Mouse (Mus musculus): ENCODE measurements around the gene Sh3kbp1. TPM values are rescaled to one million over a fixed set of nuclear protein-coding genes. Genes with fewer than 3 reads are reported as not detected.

Gene Sh3kbp1
- polyA plus RNA-seq, 1 experiment from 2014 or later: 47.0 TPM

GRCm38 (mm10) chrX:159963925-159964324 is 336.9 kb downstream of the Sh3kbp1 start:
- Histone ChIP-seq H3K4me3 (no peak overlapping the region), H3K9ac (no peak overlapping the region), H3K4me2 (replicated peaks) (no peak overlapping the region), H3K36me3 (no peaks in the 10 kb centered on the region), H3K4me1 (no peaks in the 10 kb centered on the region), H3K9me3 (no peaks in the 10 kb centered on the region), H3K27me3 (replicated peaks) (no peaks in the 10 kb centered on the region), H3K27ac (no peak overlapping the region)
- WGBS: 90% methylated on average over 9 of the region's 9 CpGs
- no peak for ATAC-seq (ENCODE audit: low FRiP score, low read depth)

- no peaks in the 10 kb centered on the region for H3K36me3 ChIP-seq
- H3K27ac ChIP-seq: no peak overlapping the region
- H3K4me2 ChIP-seq (replicated peaks): no peak overlapping the region
- no peaks in the 10 kb centered on the region for H3K27me3 ChIP-seq (replicated peaks)
- no peaks in the 10 kb centered on the region for H3K9me3 ChIP-seq
- ATAC-seq (ENCODE audit: low FRiP score, low read depth): no peak
- 89% methylated on average over 2 of the region's 2 CpGs for WGBS
- H3K4me3 ChIP-seq: no peak overlapping the region
- no peak overlapping the region for H3K9ac ChIP-seq
- no peaks in the 10 kb centered on the region for H3K4me1 ChIP-seq
Observed at GRCm38 (mm10) chrX:159969025-159969424, 342.0 kb downstream of the Sh3kbp1 start.

GRCm38 (mm10) chrX:159971091-159971779 is 344.2 kb downstream of the Sh3kbp1 start:
- Histone ChIP-seq H3K9me3 (no peaks in the 10 kb centered on the region), H3K36me3 (no peaks in the 10 kb centered on the region), H3K27me3 (replicated peaks) (no peaks in the 10 kb centered on the region), H3K4me1 (no peaks in the 10 kb centered on the region), H3K4me3 (no peak overlapping the region), H3K9ac (no peak overlapping the region), H3K27ac (no peak overlapping the region), H3K4me2 (replicated peaks) (no peak overlapping the region)
- WGBS: 60% methylated on average over 3 of the region's 3 CpGs
- no peak for ATAC-seq (ENCODE audit: low FRiP score, low read depth)

- 38% methylated on average over 5 of the region's 5 CpGs for WGBS
- H3K27ac ChIP-seq: no peak overlapping the region
- no peaks in the 10 kb centered on the region for H3K4me1 ChIP-seq
- H3K27me3 ChIP-seq (replicated peaks): no peaks in the 10 kb centered on the region
- no peak overlapping the region for H3K4me2 ChIP-seq (replicated peaks)
- H3K4me3 ChIP-seq: no peak overlapping the region
- no peaks in the 10 kb centered on the region for H3K9me3 ChIP-seq
- H3K9ac ChIP-seq: no peak overlapping the region
- H3K36me3 ChIP-seq: no peaks in the 10 kb centered on the region
- ATAC-seq (ENCODE audit: low FRiP score, low read depth): no peak
Observed at GRCm38 (mm10) chrX:159973730-159974129, 346.7 kb downstream of the Sh3kbp1 start.

- Histone ChIP-seq H3K27me3 (replicated peaks) (no peaks in the 10 kb centered on the region), H3K9me3 (no peaks in the 10 kb centered on the region), H3K4me3 (no peak overlapping the region), H3K4me1 (no peaks in the 10 kb centered on the region), H3K36me3 (no peaks in the 10 kb centered on the region), H3K9ac (no peak overlapping the region), H3K4me2 (replicated peaks) (no peak overlapping the region), H3K27ac (no peak overlapping the region)
- WGBS: 69% methylated on average over 3 of the region's 3 CpGs
- ATAC-seq (ENCODE audit: low FRiP score, low read depth): no peak
Observed at GRCm38 (mm10) chrX:159976243-159976642, 349.2 kb downstream of the Sh3kbp1 start.

GRCm38 (mm10) chrX:159988002-159988960 is 361.2 kb downstream of the Sh3kbp1 start, which contains the start of gene Map3k15:
Map3k15 (plus strand) TSS chrX:159988433.
- peak within 1 kb of the TSS; percentile 71 for H3K4me2 ChIP-seq (replicated peaks)
- ATAC-seq (ENCODE audit: low FRiP score, low read depth): peak; percentile 76
- no peak within 1 kb of the TSS for H3K27ac ChIP-seq
- WGBS: 24% methylated on average over 80 of the region's 108 CpGs
- no peaks in the 10 kb centered on the region for H3K9me3 ChIP-seq
- no peaks in the 10 kb centered on the region for H3K36me3 ChIP-seq
- H3K9ac ChIP-seq: 0 out of 2 replicates have a peak within 1 kb of the TSS, but pooled peaks have one; percentile 33
- peak within 1 kb of the TSS; percentile 40 for H3K4me3 ChIP-seq
- H3K27me3 ChIP-seq (replicated peaks): peaks cover 4% of the 10 kb centered on the region
- no peaks in the 10 kb centered on the region for H3K4me1 ChIP-seq

GRCm38 (mm10) chrX:159995808-159996207 is 368.7 kb downstream of the Sh3kbp1 start:
- Histone ChIP-seq H3K4me3 (no peak overlapping the region), H3K27ac (no peak overlapping the region), H3K4me1 (no peaks in the 10 kb centered on the region), H3K9me3 (no peaks in the 10 kb centered on the region), H3K27me3 (replicated peaks) (no peaks in the 10 kb centered on the region), H3K9ac (no peak overlapping the region), H3K4me2 (replicated peaks) (no peak overlapping the region), H3K36me3 (no peaks in the 10 kb centered on the region)
- WGBS: 88% methylated on average over 6 of the region's 6 CpGs
- no peak for ATAC-seq (ENCODE audit: low FRiP score, low read depth)

Other genes starting within 250 kb of the Sh3kbp1 start
- gene Map7d2, start 212.7 kb upstream of the Sh3kbp1 start, polyA plus RNA-seq (2016; fragmentation: Nextera tagmentation; extraction: Ambion mirVana): 17.7 and 19.5 TPM in 2 replicates
- gene Bclaf3, start 100.6 kb upstream of the Sh3kbp1 start, polyA plus RNA-seq (2016; fragmentation: Nextera tagmentation; extraction: Ambion mirVana): 28.5 and 28.7 TPM in 2 replicates

Measured in neural tube, embryonic 12.5 days (tissue).